Mouse (Mus musculus): ENCODE measurements around the gene Slc9c1. TPM values are rescaled to one million over a fixed set of nuclear protein-coding genes. Genes with fewer than 3 reads are reported as not detected.

Slc9c1 gene
- polyA plus RNA-seq, 1 experiment: not detected

- Histone ChIP-seq H3K27me3 (ENCODE audit: control insufficient read depth, insufficient read depth, insufficient read length) (peaks cover 9% of the 10 kb centered on the region), H3K4me2 (ENCODE audit: low read depth) (no peak overlapping the region), H3ac (ENCODE audit: control insufficient read depth, insufficient read length) (no peak overlapping the region), H3K79me2 (ENCODE audit: control insufficient read depth, insufficient read depth) (no peaks in the 10 kb centered on the region), H3K4me3 (no peak overlapping the region), H3K36me3 (ENCODE audit: control insufficient read depth, insufficient read depth) (no peaks in the 10 kb centered on the region)
- TF ChIP-seq POLR2A (IDR thresholded peaks at IDR 0.05; ENCODE audit: insufficient read length, low read depth) (no peak), TCF3 (IDR thresholded peaks at IDR 0.05; ENCODE audit: insufficient read length, low read depth) (no peak), POLR2AphosphoS2 (IDR thresholded peaks at IDR 0.05; ENCODE audit: insufficient read length, low read depth) (no peak), CEBPB (IDR thresholded peaks at IDR 0.05; ENCODE audit: insufficient read depth, poor library complexity, severe bottlenecking) (no peak), REST (IDR thresholded peaks at IDR 0.05; ENCODE audit: insufficient read depth, insufficient read length) (no peak), TCF12 (IDR thresholded peaks at IDR 0.05; ENCODE audit: insufficient read depth, poor library complexity, severe bottlenecking) (no peak), SRF (IDR thresholded peaks at IDR 0.05; ENCODE audit: control insufficient read depth, insufficient read length, low read depth) (no peak), MYOG (IDR thresholded peaks at IDR 0.05; ENCODE audit: control insufficient read depth in 1 of 3, insufficient read depth in 1 of 3, insufficient read length in 2 of 3, low read depth in 2 of 3) (no peak), MAX (IDR thresholded peaks at IDR 0.05; ENCODE audit: low read depth) (no peak), MYOD1 (IDR thresholded peaks at IDR 0.05; ENCODE audit: control insufficient read depth in 1 of 3, insufficient read length in 2 of 3, low read depth in 2 of 3) (no peak), E2F4 (IDR thresholded peaks at IDR 0.05; ENCODE audit: insufficient read depth) (no peak), USF1 (IDR thresholded peaks at IDR 0.05; ENCODE audit: low read depth) (no peak)
These were observed 37.2 kb downstream of the Slc9c1 start for GRCm38 (mm10) chr16:45572307-45572706.

GRCm38 (mm10) chr16:45579883-45580282, 44.8 kb downstream of the Slc9c1 start:
- H3K4me2 ChIP-seq (ENCODE audit: low read depth): no peak overlapping the region

DNA sequence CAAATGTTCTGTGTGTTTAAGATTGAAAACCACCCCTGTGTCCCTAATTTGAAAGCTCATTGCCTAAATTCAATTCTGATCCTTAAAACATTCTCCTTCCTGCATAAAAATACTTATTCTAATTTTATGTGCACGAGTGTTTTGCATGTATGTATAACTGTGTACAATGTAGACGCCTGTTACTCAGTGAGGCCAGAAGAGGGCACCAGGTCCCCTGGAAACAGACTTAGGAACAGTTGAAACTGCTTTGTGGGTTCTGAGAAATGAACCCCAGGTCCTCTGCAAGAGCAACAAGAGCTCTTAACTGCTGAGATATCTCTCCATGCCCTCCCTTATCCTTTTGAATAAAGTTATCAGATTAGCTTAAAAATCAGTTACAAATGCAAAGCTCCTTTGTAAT, 47.4 kb downstream of the Slc9c1 start:
- H3ac ChIP-seq (ENCODE audit: control insufficient read depth, insufficient read length): no peak overlapping the region
- no peaks in the 10 kb centered on the region for H3K79me2 ChIP-seq (ENCODE audit: control insufficient read depth, insufficient read depth)
- no peaks in the 10 kb centered on the region for H3K36me3 ChIP-seq (ENCODE audit: control insufficient read depth, insufficient read depth)
- no peaks in the 10 kb centered on the region for H3K27me3 ChIP-seq (ENCODE audit: control insufficient read depth, insufficient read depth, insufficient read length)
- TF ChIP-seq POLR2A (IDR thresholded peaks at IDR 0.05; ENCODE audit: insufficient read length, low read depth): no peak
- no peak for TF ChIP-seq POLR2AphosphoS2 (IDR thresholded peaks at IDR 0.05; ENCODE audit: insufficient read length, low read depth)
- no peak for TF ChIP-seq E2F4 (IDR thresholded peaks at IDR 0.05; ENCODE audit: insufficient read depth)
- TF ChIP-seq SRF (IDR thresholded peaks at IDR 0.05; ENCODE audit: control insufficient read depth, insufficient read length, low read depth): no peak
- no peak for TF ChIP-seq TCF12 (IDR thresholded peaks at IDR 0.05; ENCODE audit: insufficient read depth, poor library complexity, severe bottlenecking)
- no peak for TF ChIP-seq USF1 (IDR thresholded peaks at IDR 0.05; ENCODE audit: low read depth)
- TF ChIP-seq TCF3 (IDR thresholded peaks at IDR 0.05; ENCODE audit: insufficient read length, low read depth): no peak
- TF ChIP-seq MYOD1 (IDR thresholded peaks at IDR 0.05; ENCODE audit: control insufficient read depth in 1 of 3, insufficient read length in 2 of 3, low read depth in 2 of 3): no peak
- no peak for TF ChIP-seq CEBPB (IDR thresholded peaks at IDR 0.05; ENCODE audit: insufficient read depth, poor library complexity, severe bottlenecking)
- TF ChIP-seq MYOG (IDR thresholded peaks at IDR 0.05; ENCODE audit: control insufficient read depth in 1 of 3, insufficient read depth in 1 of 3, insufficient read length in 2 of 3, low read depth in 2 of 3): no peak
- TF ChIP-seq REST (IDR thresholded peaks at IDR 0.05; ENCODE audit: insufficient read depth, insufficient read length): no peak
- TF ChIP-seq MAX (IDR thresholded peaks at IDR 0.05; ENCODE audit: low read depth): no peak
- no peak overlapping the region for H3K4me2 ChIP-seq (ENCODE audit: low read depth)
- H3K4me3 ChIP-seq: no peak overlapping the region

More at GRCm38 (mm10) chr16:45579883-45580282, 44.8 kb downstream of the Slc9c1 start:
- H3K4me3 ChIP-seq: no peak overlapping the region
- no peaks in the 10 kb centered on the region for H3K36me3 ChIP-seq (ENCODE audit: control insufficient read depth, insufficient read depth)
- TF ChIP-seq USF1 (IDR thresholded peaks at IDR 0.05; ENCODE audit: low read depth): no peak
- no peak for TF ChIP-seq MYOD1 (IDR thresholded peaks at IDR 0.05; ENCODE audit: control insufficient read depth in 1 of 3, insufficient read length in 2 of 3, low read depth in 2 of 3)
- TF ChIP-seq POLR2AphosphoS2 (IDR thresholded peaks at IDR 0.05; ENCODE audit: insufficient read length, low read depth): no peak
- TF ChIP-seq TCF3 (IDR thresholded peaks at IDR 0.05; ENCODE audit: insufficient read length, low read depth): no peak
- no peak for TF ChIP-seq TCF12 (IDR thresholded peaks at IDR 0.05; ENCODE audit: insufficient read depth, poor library complexity, severe bottlenecking)
- TF ChIP-seq SRF (IDR thresholded peaks at IDR 0.05; ENCODE audit: control insufficient read depth, insufficient read length, low read depth): no peak
- no peak for TF ChIP-seq MYOG (IDR thresholded peaks at IDR 0.05; ENCODE audit: control insufficient read depth in 1 of 3, insufficient read depth in 1 of 3, insufficient read length in 2 of 3, low read depth in 2 of 3)
- no peak for TF ChIP-seq REST (IDR thresholded peaks at IDR 0.05; ENCODE audit: insufficient read depth, insufficient read length)
- TF ChIP-seq E2F4 (IDR thresholded peaks at IDR 0.05; ENCODE audit: insufficient read depth): no peak
- TF ChIP-seq MAX (IDR thresholded peaks at IDR 0.05; ENCODE audit: low read depth): no peak
- no peak for TF ChIP-seq POLR2A (IDR thresholded peaks at IDR 0.05; ENCODE audit: insufficient read length, low read depth)
- no peak for TF ChIP-seq CEBPB (IDR thresholded peaks at IDR 0.05; ENCODE audit: insufficient read depth, poor library complexity, severe bottlenecking)
- no peak overlapping the region for H3ac ChIP-seq (ENCODE audit: control insufficient read depth, insufficient read length)
- no peaks in the 10 kb centered on the region for H3K27me3 ChIP-seq (ENCODE audit: control insufficient read depth, insufficient read depth, insufficient read length)
- no peaks in the 10 kb centered on the region for H3K79me2 ChIP-seq (ENCODE audit: control insufficient read depth, insufficient read depth)

GRCm38 (mm10) chr16:45593656-45594055, 58.5 kb downstream of the Slc9c1 start:
- no peaks in the 10 kb centered on the region for H3K36me3 ChIP-seq (ENCODE audit: control insufficient read depth, insufficient read depth)
- H3K4me2 ChIP-seq (ENCODE audit: low read depth): no peak overlapping the region
- H3K4me3 ChIP-seq: no peak overlapping the region

DNA sequence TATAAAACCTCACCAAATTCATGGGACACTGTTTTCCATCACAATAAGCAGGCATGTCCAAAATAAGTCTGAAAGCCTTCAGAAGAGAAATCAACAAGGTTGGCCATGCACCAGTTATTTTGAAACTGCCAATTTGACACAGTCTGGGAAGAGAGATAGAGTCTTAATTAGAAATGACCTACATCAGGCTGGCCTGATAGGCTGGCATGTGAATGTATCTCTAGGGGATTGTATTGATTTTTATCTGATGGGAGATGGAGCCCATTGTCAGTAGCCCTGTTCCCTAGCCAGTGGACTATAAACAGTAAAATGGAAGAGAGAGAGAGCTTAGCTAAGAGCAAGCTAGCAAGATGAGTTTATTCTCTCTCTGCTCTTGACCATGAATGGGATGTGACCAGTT, 60.4 kb downstream of the Slc9c1 start:
- Histone ChIP-seq H3K27me3 (ENCODE audit: control insufficient read depth, insufficient read depth, insufficient read length) (peaks cover 18% of the 10 kb centered on the region), H3K4me2 (ENCODE audit: low read depth) (no peak overlapping the region), H3K4me3 (no peak overlapping the region), H3K36me3 (ENCODE audit: control insufficient read depth, insufficient read depth) (no peaks in the 10 kb centered on the region), H3ac (ENCODE audit: control insufficient read depth, insufficient read length) (no peak overlapping the region), H3K79me2 (ENCODE audit: control insufficient read depth, insufficient read depth) (no peaks in the 10 kb centered on the region)
- TF ChIP-seq MYOD1 (IDR thresholded peaks at IDR 0.05; ENCODE audit: control insufficient read depth in 1 of 3, insufficient read length in 2 of 3, low read depth in 2 of 3) (no peak), TCF3 (IDR thresholded peaks at IDR 0.05; ENCODE audit: insufficient read length, low read depth) (no peak)

More at GRCm38 (mm10) chr16:45593656-45594055, 58.5 kb downstream of the Slc9c1 start:
- Histone ChIP-seq H3K27me3 (ENCODE audit: control insufficient read depth, insufficient read depth, insufficient read length) (peaks cover 11% of the 10 kb centered on the region), H3ac (ENCODE audit: control insufficient read depth, insufficient read length) (no peak overlapping the region), H3K79me2 (ENCODE audit: control insufficient read depth, insufficient read depth) (no peaks in the 10 kb centered on the region)
- TF ChIP-seq TCF3 (IDR thresholded peaks at IDR 0.05; ENCODE audit: insufficient read length, low read depth) (no peak), USF1 (IDR thresholded peaks at IDR 0.05; ENCODE audit: low read depth) (no peak), MYOD1 (IDR thresholded peaks at IDR 0.05; ENCODE audit: control insufficient read depth in 1 of 3, insufficient read length in 2 of 3, low read depth in 2 of 3) (no peak), REST (IDR thresholded peaks at IDR 0.05; ENCODE audit: insufficient read depth, insufficient read length) (no peak)
